Mouse (Mus musculus) heart, embryonic 13.5 days (tissue): ENCODE data around the gene Tsen34. TPM values are rescaled to one million over a fixed set of nuclear protein-coding genes. Genes with fewer than 3 reads are reported as not detected.
A peak's percentile ranks its signal among the peaks of the same experiment; 100 is the strongest.

ENCODE experiments used
- ATAC-seq: fragments of 200-750 bp; cut with Nextera tagmentation; 2 replicates; pipeline ENCODE4 v1.8.0; 2017; ENCODE audit warnings: moderate TSS enrichment; ENCODE audit not compliant: insufficient number of reproducible peaks, low FRiP score, low TSS enrichment; ENCODE audit errors: extremely low read depth
- H3K27ac ChIP-seq: fragments of 300-500 bp; sonication (generic); replicated peaks from 2 replicates; pipeline ENCODE4 v1.5.1; 2015; ENCODE audit warnings: moderate library complexity, mild to moderate bottlenecking, inconsistent platforms
- H3K27me3 ChIP-seq: fragments of 300-500 bp; sonication (generic); replicated peaks from 2 replicates; pipeline ENCODE4 v1.6.1; 2015; ENCODE audit warnings: mild to moderate bottlenecking, inconsistent platforms
- H3K36me3 ChIP-seq: fragments of 300-500 bp; sonication (generic); 2 replicates; pipeline ENCODE4 v1.6.1; 2015; ENCODE audit warnings: mild to moderate bottlenecking, inconsistent platforms
- H3K4me1 ChIP-seq: fragments of 300-500 bp; sonication (generic); 2 replicates; pipeline ENCODE4 v1.6.1; 2015; ENCODE audit warnings: inconsistent platforms
- H3K4me2 ChIP-seq: fragments of 300-500 bp; sonication (generic); 2 replicates; pipeline ENCODE4 v1.6.1; 2015; ENCODE audit warnings: inconsistent platforms, mild to moderate bottlenecking, moderate library complexity
- H3K4me3 ChIP-seq: fragments of 300-500 bp; sonication (generic); 2 replicates; pipeline ENCODE4 v1.5.1; 2015; ENCODE audit warnings: moderate library complexity, mild to moderate bottlenecking, inconsistent platforms
- H3K9ac ChIP-seq: fragments of 300-500 bp; sonication (generic); 2 replicates; pipeline ENCODE4 v1.6.1; 2015; ENCODE audit warnings: inconsistent platforms, mild to moderate bottlenecking, moderate library complexity
- H3K9me3 ChIP-seq: fragments of 300-500 bp; sonication (generic); 2 replicates; pipeline ENCODE4 v1.6.1; 2016; ENCODE audit warnings: inconsistent platforms
- WGBS: fragments of 180-500 bp; shearing (Covaris S2); methylation state at CpG from one replicate; pipeline ENCODE4 v1.1.7; 2015; ENCODE audit warnings: mixed read lengths; 5-methylcytosine and 5-hydroxymethylcytosine counted together
- polyA plus RNA-seq: library from polyadenylated mRNA; unstranded; fragments of >200 nt; fragmentation: Nextera tagmentation; extraction: Ambion mirVana; gene quantifications from 2 replicates; pipeline ENCODE4 v1.2.1, GENCODE M21; 2015

Tsen34 gene
- polyA plus RNA-seq = 194 and 226 TPM in 2 replicates

- ATAC-seq = no peak; the same call in none of the 2 replicates
- WGBS = under 1% methylated on average over 49 of the region's 49 CpGs
- Histone ChIP-seq H3K9ac (peak within 1 kb of the TSS; percentile 88), H3K27me3 (no peaks in the 10 kb centered on the region), H3K36me3 (peaks cover 47% of the 10 kb centered on the region), H3K4me3 (peak within 1 kb of the TSS; percentile 79), H3K4me2 (peak within 1 kb of the TSS; percentile 96), H3K27ac (peak within 1 kb of the TSS; percentile 99), H3K9me3 (no peaks in the 10 kb centered on the region), H3K4me1 (peaks cover 25% of the 10 kb centered on the region)
Measured at GRCm38 (mm10) chr7:3692382-3692986, at the start of gene Tsen34. Tsen34 (plus strand) TSS chr7:3692863.

GRCm38 (mm10) chr7:3643412-3643811 lies 49.3 kb upstream of the Tsen34 start:
- no peak for ATAC-seq
- no peak overlapping the region for H3K9ac ChIP-seq
- H3K4me1 ChIP-seq = peaks cover 29% of the 10 kb centered on the region
- peak overlapping the region; percentile 99; the same call in 1 of the 2 replicates for H3K4me3 ChIP-seq
- no peak overlapping the region for H3K27ac ChIP-seq
- no peaks in the 10 kb centered on the region for H3K9me3 ChIP-seq
- WGBS = 62% methylated on average over 5 of the region's 5 CpGs
- peaks cover 54% of the 10 kb centered on the region for H3K36me3 ChIP-seq
- H3K27me3 ChIP-seq = no peaks in the 10 kb centered on the region
- peak overlapping the region; percentile 73 for H3K4me2 ChIP-seq

- Histone ChIP-seq H3K27me3 (no peaks in the 10 kb centered on the region), H3K4me2 (peak overlapping the region; percentile 73), H3K4me1 (peaks cover 34% of the 10 kb centered on the region), H3K4me3 (peak overlapping the region; percentile 99), H3K36me3 (peaks cover 52% of the 10 kb centered on the region), H3K27ac (peak overlapping the region; percentile 61; the same call in 1 of the 2 replicates), H3K9me3 (no peaks in the 10 kb centered on the region), H3K9ac (peak overlapping the region; percentile 59)
- no peak for ATAC-seq
- WGBS = 22% methylated on average over 9 of the region's 9 CpGs
Measured at GRCm38 (mm10) chr7:3643843-3644242, 48.8 kb upstream of the Tsen34 start.

GRCm38 (mm10) chr7:3644348-3644671 lies 48.4 kb upstream of the Tsen34 start:
- Histone ChIP-seq H3K27ac (peak overlapping the region; percentile 61), H3K9me3 (no peaks in the 10 kb centered on the region), H3K36me3 (peaks cover 47% of the 10 kb centered on the region), H3K27me3 (no peaks in the 10 kb centered on the region), H3K4me1 (peaks cover 38% of the 10 kb centered on the region), H3K4me3 (peak overlapping the region; percentile 99), H3K9ac (peak overlapping the region; percentile 59), H3K4me2 (peak overlapping the region; percentile 73)
- WGBS = 1% methylated on average over 11 of the region's 11 CpGs
- no peak for ATAC-seq

- Histone ChIP-seq H3K4me3 (peak within 1 kb of the TSS; percentile 99), H3K27ac (peak within 1 kb of the TSS; percentile 98), H3K27me3 (no peaks in the 10 kb centered on the region), H3K9ac (peak within 1 kb of the TSS; percentile 100), H3K36me3 (peaks cover 45% of the 10 kb centered on the region), H3K4me1 (peaks cover 44% of the 10 kb centered on the region), H3K9me3 (no peaks in the 10 kb centered on the region), H3K4me2 (peak within 1 kb of the TSS; percentile 88)
- peak; percentile 97 for ATAC-seq
- WGBS = under 1% methylated on average over 55 of the region's 58 CpGs
Measured at GRCm38 (mm10) chr7:3644672-3645487, 47.8 kb upstream of the Tsen34 start, which contains the start of gene Cnot3. Cnot3 (plus strand) TSS chr7:3645268.

GRCm38 (mm10) chr7:3645488-3646025 lies 47.1 kb upstream of the Tsen34 start:
- H3K9me3 ChIP-seq = no peaks in the 10 kb centered on the region
- peak overlapping the region; percentile 100 for H3K9ac ChIP-seq
- WGBS = under 1% methylated on average over 53 of the region's 58 CpGs
- H3K4me3 ChIP-seq = peak overlapping the region; percentile 99
- H3K36me3 ChIP-seq = peaks cover 45% of the 10 kb centered on the region
- H3K27me3 ChIP-seq = no peaks in the 10 kb centered on the region
- H3K27ac ChIP-seq = peak overlapping the region; percentile 98
- H3K4me2 ChIP-seq = peak overlapping the region; percentile 88
- peak; percentile 5; the same call in 1 of the 2 replicates for ATAC-seq
- H3K4me1 ChIP-seq = peaks cover 45% of the 10 kb centered on the region

- Histone ChIP-seq H3K4me1 (peaks cover 45% of the 10 kb centered on the region), H3K4me3 (peak overlapping the region; percentile 99), H3K27ac (peak overlapping the region; percentile 98), H3K4me2 (peak overlapping the region; percentile 88), H3K9me3 (no peaks in the 10 kb centered on the region), H3K36me3 (peaks cover 45% of the 10 kb centered on the region), H3K9ac (peak overlapping the region; percentile 100), H3K27me3 (no peaks in the 10 kb centered on the region)
- 14% methylated on average over 9 of the region's 9 CpGs for WGBS
- ATAC-seq = no peak
Measured at GRCm38 (mm10) chr7:3646188-3646587, 46.5 kb upstream of the Tsen34 start.

GRCm38 (mm10) chr7:3646641-3647040 lies 46.0 kb upstream of the Tsen34 start:
- H3K9me3 ChIP-seq = no peaks in the 10 kb centered on the region
- peak overlapping the region; percentile 99 for H3K4me3 ChIP-seq
- peaks cover 45% of the 10 kb centered on the region for H3K4me1 ChIP-seq
- no peak overlapping the region for H3K27ac ChIP-seq
- H3K36me3 ChIP-seq = peaks cover 45% of the 10 kb centered on the region
- H3K4me2 ChIP-seq = peak overlapping the region; percentile 88
- ATAC-seq = no peak
- 56% methylated on average over 4 of the region's 4 CpGs for WGBS
- H3K27me3 ChIP-seq = no peaks in the 10 kb centered on the region
- H3K9ac ChIP-seq = peak overlapping the region; percentile 100

- no peak for ATAC-seq
- no peak overlapping the region for H3K4me3 ChIP-seq
- H3K27me3 ChIP-seq = no peaks in the 10 kb centered on the region
- no peaks in the 10 kb centered on the region for H3K9me3 ChIP-seq
- no peak overlapping the region for H3K27ac ChIP-seq
- H3K4me1 ChIP-seq = no peaks in the 10 kb centered on the region
- no peak overlapping the region for H3K4me2 ChIP-seq
- peaks cover 100% of the 10 kb centered on the region for H3K36me3 ChIP-seq
- H3K9ac ChIP-seq = no peak overlapping the region
- WGBS = 73% methylated on average over 4 of the region's 4 CpGs
Measured at GRCm38 (mm10) chr7:3656966-3657365, 35.7 kb upstream of the Tsen34 start.

- no peak overlapping the region for H3K27ac ChIP-seq
- H3K4me3 ChIP-seq = no peak overlapping the region
- no peak overlapping the region for H3K9ac ChIP-seq
- H3K4me2 ChIP-seq = no peak overlapping the region
- H3K27me3 ChIP-seq = no peaks in the 10 kb centered on the region
- no peaks in the 10 kb centered on the region for H3K9me3 ChIP-seq
- peaks cover 100% of the 10 kb centered on the region for H3K36me3 ChIP-seq
- ATAC-seq = no peak
- 94% methylated on average over 14 of the region's 14 CpGs for WGBS
- H3K4me1 ChIP-seq = peaks cover 7% of the 10 kb centered on the region
Measured at GRCm38 (mm10) chr7:3658578-3658977, 34.1 kb upstream of the Tsen34 start.

GRCm38 (mm10) chr7:3664524-3665214 lies 28.0 kb upstream of the Tsen34 start:
- peaks cover 38% of the 10 kb centered on the region for H3K4me1 ChIP-seq
- 30% methylated on average over 15 of the region's 15 CpGs for WGBS
- peak overlapping the region; percentile 75 for H3K4me2 ChIP-seq
- no peaks in the 10 kb centered on the region for H3K9me3 ChIP-seq
- H3K4me3 ChIP-seq = peak overlapping the region; percentile 79
- H3K36me3 ChIP-seq = peaks cover 42% of the 10 kb centered on the region
- peak overlapping the region; percentile 94 for H3K9ac ChIP-seq
- no peaks in the 10 kb centered on the region for H3K27me3 ChIP-seq
- ATAC-seq = no peak; the same call in 1 of the 2 replicates
- H3K27ac ChIP-seq = peak overlapping the region; percentile 95
